Mouse (Mus musculus) spleen, adult 2 months (tissue): ENCODE data around the gene Sae1.

ENCODE experiments used
- CTCF ChIP-seq: fragments of 200-500 bp; IDR thresholded peaks from 2 replicates; pipeline ENCODE4 v1.5.1; 2011; ENCODE audit warnings: mild to moderate bottlenecking, inconsistent platforms; ENCODE audit not compliant: insufficient read depth, insufficient read length, insufficient replicate concordance; ENCODE audit errors: extremely low read depth
- POLR2A ChIP-seq: fragments of 200-500 bp; IDR thresholded peaks from 2 replicates; pipeline ENCODE4 v1.6.1; 2011; ENCODE audit warnings: low read depth, low read length, inconsistent platforms

DNA sequence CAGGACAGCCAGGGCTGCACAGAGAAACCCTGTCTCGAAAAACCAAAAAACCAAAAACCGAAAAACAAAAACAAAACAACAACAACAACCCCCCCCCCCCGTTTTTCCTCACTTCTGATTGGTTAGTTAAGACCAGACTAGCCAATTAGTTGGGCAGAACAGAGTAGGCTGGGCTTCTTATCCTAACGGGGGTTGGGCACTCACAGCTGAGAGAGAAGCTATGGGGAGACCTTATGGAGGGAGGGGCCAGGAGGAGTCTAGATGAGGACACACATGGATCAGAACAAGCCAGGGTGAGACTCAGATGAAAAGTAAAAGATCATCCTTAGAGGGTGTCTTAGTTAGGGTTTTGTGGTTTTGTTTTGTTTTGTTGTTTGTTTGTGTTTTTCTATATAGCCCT is 5.3 kb upstream of the Sae1 start:
- no peak for TF ChIP-seq CTCF
- no peak for TF ChIP-seq POLR2A
